Mouse (Mus musculus): ENCODE results near the gene Tmem106b.

Gene Tmem106b

DNA sequence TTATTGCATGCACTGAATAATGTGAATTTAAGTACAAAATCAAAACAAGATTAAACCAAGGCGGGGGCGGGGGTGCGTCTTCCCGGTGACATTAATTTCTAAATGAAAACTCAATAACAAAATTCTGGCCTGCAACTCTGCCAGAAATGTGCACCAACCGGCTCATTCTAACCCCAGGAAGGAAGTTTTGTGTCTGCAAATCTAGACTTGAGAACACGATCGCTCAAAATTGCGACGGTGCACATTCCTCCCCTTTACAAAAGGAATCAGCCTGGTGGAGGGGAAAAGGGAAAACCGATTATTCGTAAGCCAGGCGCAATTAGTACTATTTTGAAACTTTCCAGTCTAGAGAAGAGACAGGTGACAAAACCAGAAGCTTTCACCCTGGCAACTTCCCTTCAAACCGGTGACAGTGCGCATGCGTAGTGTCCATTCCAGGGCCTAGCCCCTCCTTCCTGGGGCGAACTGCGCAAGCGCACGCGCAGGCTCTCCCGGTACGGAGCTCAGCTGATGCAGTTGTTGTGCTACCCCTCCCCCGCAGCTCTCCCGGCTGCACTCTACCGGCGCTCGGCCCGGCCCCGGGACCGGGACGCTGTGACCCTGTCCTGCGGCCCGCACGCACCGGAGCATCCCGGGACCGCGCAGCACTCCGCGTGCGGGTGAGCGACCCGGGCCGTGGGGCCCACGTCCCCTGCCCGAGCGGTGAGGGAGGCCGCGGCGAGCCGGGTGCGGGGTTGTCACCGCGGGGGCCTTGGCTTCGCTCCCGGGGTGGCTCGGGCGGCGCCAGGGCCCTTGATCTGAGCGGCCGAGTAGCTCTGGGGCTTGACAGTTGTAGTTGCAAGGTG, at the start of gene Tmem106b:
Gene Tmem106b (plus strand): TSS at position 458 of the 845 bp plus-strand sequence.
- CTCF ChIA-PET: no interaction called here

DNA sequence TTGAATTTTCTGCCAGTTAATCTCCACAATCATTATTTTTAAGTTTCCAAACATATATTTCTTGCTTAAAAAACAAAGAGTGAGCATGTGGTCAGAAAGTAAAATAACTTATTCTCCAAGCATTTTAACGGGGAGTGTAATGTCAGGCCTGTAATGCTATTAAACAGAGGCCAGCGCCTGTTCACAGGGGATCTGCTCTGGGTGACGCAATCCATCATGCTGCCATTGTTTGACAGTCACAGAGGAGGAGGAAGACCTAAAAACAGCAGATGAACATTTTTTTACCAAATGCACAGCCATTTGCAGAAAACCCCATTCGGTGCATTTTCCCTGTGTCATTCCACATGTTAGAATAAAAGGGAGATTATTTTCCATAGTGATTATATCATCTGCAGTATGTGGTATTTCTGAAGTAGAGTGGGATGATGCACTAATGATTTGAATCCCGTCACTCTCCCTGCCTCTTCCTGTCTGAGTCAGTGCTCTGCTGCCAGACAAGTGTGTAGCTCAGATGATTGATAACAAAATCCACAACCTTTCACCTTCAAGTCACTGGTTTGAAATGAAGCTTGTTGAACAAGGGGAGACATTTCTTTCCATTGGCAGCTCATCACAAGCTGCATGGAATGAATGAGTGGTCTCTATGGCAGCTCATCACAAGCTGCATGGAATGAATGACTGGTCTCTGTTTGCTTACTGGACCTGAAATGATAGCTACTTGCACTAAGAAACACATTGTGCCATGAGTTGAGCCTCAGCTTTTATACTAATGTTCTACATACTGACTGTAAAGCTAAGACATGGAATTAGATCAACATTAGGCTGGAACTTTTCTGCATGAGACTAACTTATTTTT, 48.1 kb upstream of the Tmem106b start:
- CTCF ChIA-PET: no interaction called here

DNA sequence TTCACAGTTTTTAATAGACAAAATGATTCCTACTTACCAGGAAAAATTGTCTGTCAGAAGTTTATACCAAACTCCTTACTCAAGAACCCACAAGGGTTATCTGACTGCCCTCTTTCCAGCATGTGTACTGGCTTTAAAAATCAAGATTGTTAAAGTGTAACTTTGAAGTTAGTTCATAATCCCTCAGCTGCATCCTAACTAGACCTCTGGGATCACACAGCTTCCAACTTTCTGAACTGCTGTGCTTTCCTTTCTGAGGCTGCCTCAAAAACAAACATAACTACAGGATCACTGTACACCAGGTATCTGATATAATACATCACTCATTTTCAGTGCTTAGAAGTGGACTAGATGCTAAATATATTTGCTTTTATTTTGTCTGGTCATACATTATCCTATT, 39.0 kb upstream of the Tmem106b start:
- CTCF ChIA-PET: no interaction called here

DNA sequence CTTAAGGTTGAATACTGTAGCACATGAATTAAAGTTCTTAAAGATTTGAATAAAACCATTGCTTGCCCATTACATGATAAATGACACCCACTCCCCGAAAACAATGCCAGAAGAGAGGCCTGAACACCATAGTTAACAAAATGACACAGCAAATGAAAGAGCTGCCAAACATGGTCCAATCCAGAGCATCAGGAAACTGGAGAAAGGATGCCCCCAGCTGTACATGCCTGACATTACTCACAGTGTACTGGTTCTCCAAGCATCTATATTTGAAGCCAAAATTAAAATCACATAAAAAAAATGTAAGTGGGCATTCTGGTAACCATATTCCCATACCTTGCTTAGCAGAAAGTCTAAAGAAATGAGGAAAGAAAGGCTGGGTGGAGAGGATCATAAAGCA, 38.6 kb upstream of the Tmem106b start:
- CTCF ChIA-PET: no interaction called here

DNA sequence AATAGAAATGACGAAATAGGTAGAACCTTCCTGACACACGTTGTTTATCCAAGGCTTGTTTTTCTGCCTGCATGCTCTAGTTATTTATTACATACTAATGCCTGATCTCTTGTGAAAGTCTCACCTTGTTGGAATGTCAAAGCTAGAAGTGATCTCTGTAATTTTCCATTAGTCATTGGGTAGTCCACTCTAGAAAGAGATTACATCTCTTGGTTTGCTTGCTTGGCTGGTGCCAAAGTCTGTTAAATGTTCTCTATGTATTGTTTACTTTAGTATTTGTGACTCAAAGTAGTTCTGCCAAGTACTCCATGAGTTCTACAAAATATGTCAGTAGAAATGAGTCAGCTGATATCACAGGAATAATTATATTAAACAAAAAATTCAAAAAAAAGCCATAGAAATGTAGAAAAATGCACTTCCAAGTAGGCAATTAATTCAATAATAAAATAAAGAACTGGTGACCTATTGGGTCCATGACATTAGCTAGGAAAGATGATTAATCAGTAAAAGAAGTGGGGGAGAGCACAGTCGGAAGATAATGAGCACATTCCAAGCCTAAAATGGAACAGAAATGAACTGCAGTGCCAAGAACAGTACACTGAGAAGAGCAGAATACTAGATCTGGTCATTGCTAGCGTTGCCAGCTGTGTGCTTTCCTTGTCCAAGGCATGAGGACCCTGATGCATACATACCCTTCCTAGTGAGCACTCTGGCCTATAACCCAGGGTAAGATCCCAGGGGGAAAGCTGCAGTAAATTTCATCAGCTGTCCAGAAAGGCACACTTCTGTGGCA, 17.0 kb upstream of the Tmem106b start:
- CTCF ChIA-PET: no interaction called here

DNA sequence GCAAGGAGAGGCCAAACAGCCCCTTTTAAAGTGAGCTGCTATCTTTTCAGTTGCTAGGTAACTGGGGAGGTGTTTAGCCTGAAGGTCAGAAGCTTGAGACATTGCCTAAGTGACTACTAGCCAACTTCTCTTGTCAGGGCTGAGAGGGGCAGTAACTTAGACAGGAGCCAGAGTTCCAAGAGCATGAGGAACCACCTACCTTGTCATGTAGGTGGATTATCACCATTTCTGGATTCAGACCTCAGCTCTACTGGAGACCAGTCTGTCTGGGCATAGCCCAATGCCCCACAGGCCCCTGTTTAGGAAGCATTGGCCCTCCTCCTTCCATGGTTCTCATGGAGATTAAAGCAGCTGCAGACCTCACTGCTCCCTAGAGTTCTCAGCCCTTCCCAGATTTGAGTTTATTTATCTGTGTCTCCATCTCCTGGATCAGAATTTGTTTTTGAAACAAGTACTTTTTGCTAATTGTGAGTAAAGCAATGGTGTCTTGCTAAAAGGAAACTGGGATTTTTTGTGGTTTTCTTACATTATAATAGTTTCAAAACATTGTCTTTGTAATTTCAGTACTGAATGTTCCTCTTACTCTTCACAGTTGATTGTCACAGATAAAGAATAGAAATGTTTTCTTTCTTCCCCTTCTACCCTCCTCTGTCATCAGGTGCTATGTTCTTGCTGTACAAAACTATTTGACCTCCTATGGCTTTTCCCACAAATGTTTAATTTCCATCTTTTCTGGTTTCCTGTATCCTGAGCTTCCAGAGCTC, 8.1 kb upstream of the Tmem106b start:
- CTCF ChIA-PET: no interaction called here

DNA sequence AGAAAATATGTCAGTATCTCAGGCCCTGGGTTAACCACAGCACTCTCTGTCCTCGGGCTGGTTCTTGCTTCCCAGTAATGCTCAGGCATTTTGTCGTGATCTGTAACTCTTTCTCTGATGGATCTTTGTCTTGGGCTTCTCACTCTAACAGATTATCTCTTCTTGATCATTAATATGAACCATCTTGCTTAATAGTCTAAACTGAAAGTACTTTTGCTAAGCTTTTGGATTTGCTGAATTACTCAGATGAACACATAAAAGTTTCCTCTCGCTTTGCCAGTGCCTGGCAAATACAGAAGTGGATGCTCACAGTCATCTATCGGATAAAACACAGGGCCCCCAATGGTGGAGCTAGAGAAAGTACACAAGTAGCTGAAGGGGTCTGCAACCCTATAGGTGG, 7.5 kb upstream of the Tmem106b start:
- CTCF ChIA-PET: no interaction called here

DNA sequence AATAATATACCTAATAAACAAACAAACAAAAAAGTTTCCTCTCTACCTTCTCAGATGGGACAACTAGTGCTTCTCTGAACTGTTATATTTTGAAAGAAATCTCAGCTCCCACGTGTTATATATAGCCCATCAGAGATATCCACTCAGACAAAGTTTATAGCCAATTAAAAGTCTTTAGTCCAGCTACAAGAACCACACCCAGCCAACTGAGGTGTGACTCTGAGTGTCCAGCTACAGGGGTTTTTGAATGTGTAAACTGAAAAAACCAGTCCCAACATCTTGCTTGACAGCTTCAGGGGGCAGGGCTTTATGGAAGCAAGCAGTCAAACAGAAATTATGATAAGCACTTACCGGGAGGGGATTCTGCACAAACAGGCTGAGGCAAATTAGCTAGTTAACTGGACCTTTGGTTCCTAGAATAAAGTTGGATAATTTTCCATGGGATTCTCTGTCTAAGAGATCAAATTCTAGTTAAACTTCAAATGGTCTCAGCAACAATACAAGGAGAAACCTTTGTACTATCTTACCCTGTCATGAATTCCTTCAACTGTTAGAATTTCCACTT, 6.8 kb upstream of the Tmem106b start:
- CTCF ChIA-PET: no interaction called here

DNA sequence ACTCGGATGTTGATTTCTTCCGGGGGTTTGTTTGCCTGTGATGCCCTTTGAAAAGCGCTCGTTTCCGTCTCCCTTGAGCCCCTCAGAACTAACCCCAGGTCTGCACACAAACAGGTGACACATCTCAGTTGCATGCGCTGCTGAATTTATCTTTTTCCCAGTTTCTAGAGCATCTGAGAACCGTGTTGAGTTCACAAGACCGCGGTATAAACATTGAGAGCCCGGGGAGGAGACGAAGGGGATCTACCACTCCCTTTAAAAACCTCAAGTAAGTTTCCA, 527 bp downstream of the Tmem106b start:
- CTCF ChIA-PET: no interaction called here

DNA sequence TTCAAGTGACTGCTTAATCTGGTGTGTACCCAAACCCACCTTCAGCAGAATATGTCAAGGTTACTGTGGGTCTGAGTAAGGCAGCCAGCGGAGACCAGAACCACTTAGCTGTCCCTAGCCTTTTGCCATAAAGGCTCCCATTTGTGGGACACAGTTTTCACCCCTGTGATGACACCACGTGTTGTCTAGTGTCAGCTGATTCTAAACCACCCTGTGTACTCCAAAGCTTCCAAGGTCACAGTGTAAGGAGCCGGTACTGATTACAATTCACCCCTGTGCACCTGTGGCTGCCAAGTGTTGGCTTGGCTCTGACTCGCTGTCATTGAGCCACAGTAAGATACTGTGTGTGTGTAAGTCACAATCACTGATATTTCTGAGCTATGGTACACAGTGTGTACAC, 926 bp downstream of the Tmem106b start:
- CTCF ChIA-PET: no interaction called here

DNA sequence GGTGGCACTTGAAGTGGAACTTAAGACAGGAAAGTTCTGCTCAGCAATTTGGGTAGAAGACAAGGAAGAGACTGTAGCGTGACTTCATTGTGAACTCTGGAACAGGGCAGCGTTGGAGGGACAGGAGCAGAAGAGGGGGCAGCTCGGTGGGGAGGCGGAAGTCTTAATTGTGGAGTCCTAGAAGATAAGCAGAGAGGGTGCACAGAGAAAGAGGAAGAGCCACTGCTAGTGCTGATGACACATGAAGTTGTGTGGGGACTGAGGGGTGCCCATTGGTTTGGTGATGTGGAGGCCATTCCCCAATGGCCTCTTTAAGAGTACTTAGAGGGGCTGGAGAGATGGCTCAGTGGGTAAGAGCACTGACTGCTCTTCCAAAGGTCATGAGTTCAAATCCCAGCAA, 3.5 kb downstream of the Tmem106b start:
- CTCF ChIA-PET: interaction anchor here (0.7 kb wide), 1 partner anchor 8 kb away, joined by 4 read pairs; no protein-coding TSS in a partner anchor

DNA sequence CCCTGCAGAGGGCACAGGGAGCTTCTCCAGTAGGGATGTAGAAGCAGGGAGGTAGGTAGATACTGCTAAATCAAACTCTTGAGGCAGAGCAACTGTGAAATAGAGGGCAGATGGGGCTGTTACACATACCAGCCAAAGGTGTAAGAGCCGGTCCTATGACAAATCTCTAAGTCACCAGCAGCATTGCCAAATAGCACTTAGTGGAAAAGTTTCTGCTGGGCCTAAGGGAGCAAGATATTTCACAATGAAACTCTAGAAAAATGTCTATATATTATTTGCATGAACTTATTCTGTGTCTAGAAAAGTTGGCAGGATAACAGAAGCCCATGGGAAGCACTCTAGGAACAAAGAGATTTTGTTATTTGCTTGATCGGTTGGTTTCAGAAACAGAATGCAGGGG, 4.3 kb downstream of the Tmem106b start:
- CTCF ChIA-PET: no interaction called here

DNA sequence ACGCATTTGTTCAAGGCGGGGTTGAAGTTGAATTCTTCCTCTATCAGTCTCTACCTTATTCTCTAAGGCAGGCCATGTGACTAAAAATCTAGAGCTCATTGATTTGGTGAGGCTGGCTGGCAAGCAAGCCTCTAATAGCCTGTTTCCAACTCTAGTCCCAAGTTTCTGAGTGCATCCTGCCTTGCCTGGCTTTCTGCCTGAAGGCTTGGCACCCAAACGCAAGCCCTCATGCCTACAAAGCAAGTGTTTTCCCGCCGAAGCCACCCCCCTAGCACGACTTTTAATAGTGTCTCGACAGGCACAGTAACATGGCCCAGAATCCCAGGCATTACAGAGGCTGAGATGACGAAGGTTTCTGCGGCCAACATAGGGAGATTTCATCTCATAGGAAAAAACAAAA, 13.3 kb downstream of the Tmem106b start:
- CTCF ChIA-PET: no interaction called here

DNA sequence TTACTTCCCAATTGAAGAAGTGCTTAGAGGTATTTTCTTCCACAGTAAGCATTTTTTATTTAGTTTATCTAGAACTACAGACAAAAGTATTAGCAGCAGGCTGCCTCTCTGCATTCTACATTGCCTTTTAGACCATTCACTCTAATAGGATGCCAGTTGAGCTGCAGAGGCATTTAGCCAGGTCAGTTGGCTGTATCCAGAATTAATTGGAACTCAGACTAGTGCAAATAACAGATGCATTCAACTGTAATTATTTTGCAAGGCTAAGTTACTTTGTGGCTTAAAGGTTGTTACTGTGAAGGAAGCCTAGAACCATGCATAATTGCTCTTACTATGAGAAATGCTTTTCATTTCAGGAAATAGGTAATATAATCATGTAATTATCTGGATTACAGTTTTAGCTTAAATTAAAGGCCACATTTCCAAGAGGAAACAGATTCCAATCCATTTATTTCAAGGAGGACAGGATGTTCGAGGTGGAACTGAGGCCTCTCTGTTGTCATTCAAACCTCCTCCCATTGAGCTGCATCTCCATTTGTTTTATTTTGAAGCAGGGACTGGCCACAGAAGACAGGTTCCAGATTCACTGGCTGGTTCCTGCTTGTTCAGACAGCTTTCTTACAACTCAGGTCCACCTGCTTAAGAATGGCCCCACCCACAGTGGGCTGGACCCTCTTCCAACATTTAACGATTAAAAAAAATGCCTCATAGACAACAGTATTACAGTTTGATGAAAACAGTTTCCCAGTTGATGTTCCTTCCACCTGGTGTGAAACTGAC, 27.3 kb downstream of the Tmem106b start:
- CTCF ChIA-PET: no interaction called here

DNA sequence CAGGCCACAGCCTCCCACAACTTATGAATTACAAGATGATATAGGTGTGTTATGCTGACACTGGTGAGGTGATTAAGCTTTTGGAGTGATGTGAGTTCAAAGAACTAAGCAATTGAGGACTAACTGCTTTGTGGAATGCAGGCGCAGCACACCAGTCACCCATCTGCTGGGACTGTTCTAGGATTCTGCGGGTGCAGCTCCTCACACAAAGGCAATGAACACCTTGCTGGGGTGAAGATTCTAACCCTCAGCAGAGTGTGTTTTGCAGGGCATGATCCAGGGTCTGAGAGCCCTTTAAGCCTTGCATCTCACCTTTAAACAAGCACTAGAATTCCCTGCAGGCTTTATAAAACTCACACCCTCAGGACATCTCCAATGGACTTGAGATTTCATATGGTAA, 30.6 kb downstream of the Tmem106b start:
- CTCF ChIA-PET: no interaction called here

DNA sequence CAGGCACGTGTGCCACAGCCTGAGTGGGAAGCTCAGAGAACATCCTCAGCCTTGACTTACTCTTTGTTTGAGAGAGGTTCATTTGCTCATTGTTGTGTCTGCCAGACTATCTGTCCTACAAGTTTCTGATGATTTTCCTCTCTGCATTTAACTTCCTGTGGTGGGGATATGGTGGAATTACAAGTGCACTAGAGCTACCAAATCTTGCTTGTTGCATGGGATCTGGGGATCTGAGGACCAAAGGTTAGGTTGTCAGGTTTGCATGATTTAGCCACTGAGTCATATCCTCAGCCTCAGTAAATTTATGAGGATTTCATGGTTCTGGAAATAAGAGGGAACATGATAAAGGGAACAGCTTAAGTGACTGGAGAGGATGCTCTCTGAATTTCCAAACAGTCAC, 39.1 kb downstream of the Tmem106b start:
- CTCF ChIA-PET: no interaction called here

DNA sequence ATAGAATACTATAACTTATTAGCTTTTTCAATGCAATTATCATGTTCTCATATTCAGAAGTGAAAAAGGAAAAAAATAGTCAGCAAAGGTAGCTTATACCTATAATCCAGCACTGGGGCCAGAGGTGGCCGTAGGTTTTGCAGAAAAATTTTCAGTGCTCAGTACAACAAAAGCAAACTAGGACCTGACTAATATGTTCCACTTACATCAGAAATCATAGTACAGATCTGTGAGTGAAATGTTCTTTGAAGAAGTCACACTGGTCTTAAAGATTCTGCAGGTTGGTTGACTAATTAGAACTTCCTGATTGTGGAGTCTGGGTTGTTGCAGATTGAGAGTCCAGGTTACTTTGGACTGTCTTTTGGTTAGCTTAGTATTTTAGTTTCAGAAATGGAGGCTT, 67.7 kb downstream of the Tmem106b start:
- CTCF ChIA-PET: no interaction called here

Data from spleen, embryonic (tissue).